Mouse (Mus musculus): ENCODE results near the gene Tnks1bp1.

DNA sequence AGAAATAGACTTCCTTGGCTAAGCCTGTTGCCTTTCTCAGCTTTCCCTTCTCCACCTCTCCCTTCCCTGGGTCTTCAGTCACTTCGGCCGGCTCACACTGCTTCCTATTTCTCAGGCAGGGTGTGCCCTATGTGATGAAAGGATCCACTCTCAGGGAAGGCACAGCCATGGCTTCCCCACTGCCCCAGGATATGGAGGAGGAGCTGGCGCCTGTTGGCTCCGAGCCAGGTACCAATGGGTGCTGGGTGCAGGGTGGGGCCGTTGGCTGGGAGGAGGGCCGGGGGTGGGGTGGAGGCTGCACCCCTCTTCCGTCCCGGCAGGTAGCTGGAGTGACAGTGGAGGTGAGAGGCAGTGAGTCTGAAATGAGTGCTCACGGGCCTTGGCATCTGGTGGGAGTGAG lies 2.9 kb downstream of the Tnks1bp1 start:
- TF ChIP-seq CTCF (IDR thresholded peaks at IDR 0.05; ENCODE audit: control insufficient read depth, insufficient read depth, low read length) = no peak
- TF ChIP-seq POLR2A (IDR thresholded peaks at IDR 0.05; ENCODE audit: borderline replicate concordance, control insufficient read depth, low read depth, low read length) = no peak
